Mouse (Mus musculus) small intestine, adult 2 months (tissue): ENCODE results near the gene H2-Q2. TPM values are rescaled to one million over a fixed set of nuclear protein-coding genes. Genes with fewer than 3 reads are reported as not detected.
"Not testable (repeated sequence)": the region's sequence is repeated elsewhere in the genome, so short reads cannot be mapped to it uniquely, and the experiment has no call there.

Experiments used
- H3K27ac ChIP-seq: fragments of 200-500 bp; 2 replicates; pipeline ENCODE4 v1.5.1; 2012; ENCODE audit warnings: low read depth, low read length, control low read depth, inconsistent platforms; ENCODE audit not compliant: insufficient read depth
- H3K27me3 ChIP-seq: fragments of 200-500 bp; 2 replicates; pipeline ENCODE4 v1.6.1; 2012; ENCODE audit warnings: mild to moderate bottlenecking, moderate library complexity, low read length, inconsistent platforms; ENCODE audit not compliant: control insufficient read depth, insufficient read depth
- H3K36me3 ChIP-seq: fragments of 200-500 bp; 2 replicates; pipeline ENCODE4 v1.6.1; 2012; ENCODE audit warnings: mild to moderate bottlenecking, low read length, control low read depth, inconsistent platforms; ENCODE audit not compliant: control insufficient read depth, insufficient read depth
- H3K4me1 ChIP-seq: fragments of 200-500 bp; 2 replicates; pipeline ENCODE4 v1.6.1; 2012; ENCODE audit warnings: low read length, inconsistent platforms, mixed read lengths; ENCODE audit not compliant: control insufficient read depth, insufficient read depth, insufficient read length
- H3K4me3 ChIP-seq: fragments of 200-500 bp; 2 replicates; pipeline ENCODE4 v1.5.1; 2012; ENCODE audit warnings: low read depth, mild to moderate bottlenecking, control low read depth, inconsistent platforms, low read length, moderate library complexity
- CTCF ChIP-seq: fragments of 200-500 bp; IDR thresholded peaks from 2 replicates; pipeline ENCODE4 v1.5.1; 2012; ENCODE audit warnings: low read depth, mild to moderate bottlenecking, control low read depth, inconsistent platforms, low read length, moderate library complexity, mixed read lengths; ENCODE audit not compliant: insufficient replicate concordance, insufficient read length; ENCODE audit errors: extremely low read depth
- POLR2A ChIP-seq: fragments of 200-500 bp; IDR thresholded peaks from 2 replicates; pipeline ENCODE4 v1.6.1; 2012; ENCODE audit warnings: low read depth, mild to moderate bottlenecking, control low read depth, inconsistent platforms, low read length, moderate library complexity
- WGBS: fragments of 180-500 bp; shearing (Covaris S2); methylation state at CpG from one replicate; pipeline ENCODE4 v1.1.7; 2018; 5-methylcytosine and 5-hydroxymethylcytosine counted together
- polyA plus RNA-seq: library from polyadenylated mRNA; depleted of rRNA; stranded (reverse); fragments of >200 nt; gene quantifications from 2 replicates; pipeline ENCODE4 v1.2.3, GENCODE M21; 2012; rRNA removed

Gene H2-Q2
- polyA plus RNA-seq = 554 and 1,052 TPM in 2 replicates

GRCm38 (mm10) chr17:35342071-35342671 lies at the start of gene H2-Q2:
TSS of gene H2-Q2 (plus strand) at chr17:35342242.
- H3K27ac ChIP-seq = peak within 1 kb of the TSS; percentile 73
- no peaks in the 10 kb centered on the region for H3K27me3 ChIP-seq
- WGBS = under 1% methylated on average over 32 of the region's 40 CpGs
- H3K4me3 ChIP-seq = peak within 1 kb of the TSS; percentile 80
- TF ChIP-seq POLR2A (peak; percentile 91), CTCF (no peak)
- peaks cover 8% of the 10 kb centered on the region for H3K36me3 ChIP-seq
- H3K4me1 ChIP-seq = peaks cover 1% of the 10 kb centered on the region; the same call in 1 of the 2 replicates

GRCm38 (mm10) chr17:35295796-35296195 lies 46.2 kb upstream of the H2-Q2 start:
- not testable (repeated sequence) for H3K4me3 ChIP-seq, H3K4me1 ChIP-seq, H3K27ac ChIP-seq, H3K27me3 ChIP-seq, H3K36me3 ChIP-seq
- WGBS = 4% methylated on average over 5 of the region's 5 CpGs
- peak; percentile 78; the same call in 1 of the 2 replicates for TF ChIP-seq CTCF

GRCm38 (mm10) chr17:35300261-35300945 lies 41.6 kb upstream of the H2-Q2 start:
- peaks cover 13% of the 10 kb centered on the region; the same call in 1 of the 2 replicates for H3K4me1 ChIP-seq
- H3K27me3 ChIP-seq, H3K27ac ChIP-seq, H3K36me3 ChIP-seq, H3K4me3 ChIP-seq: not testable (repeated sequence)
- 87% methylated on average over 7 of the region's 7 CpGs for WGBS

- Histone ChIP-seq H3K4me3 (peak overlapping the region; percentile 49), H3K27ac (peak overlapping the region; percentile 92), H3K27me3 (no peaks in the 10 kb centered on the region), H3K4me1 (peaks cover 13% of the 10 kb centered on the region; the same call in 1 of the 2 replicates), H3K36me3 (no peaks in the 10 kb centered on the region)
- 10% methylated on average over 13 of the region's 13 CpGs for WGBS
- TF ChIP-seq CTCF (peak; percentile 98), POLR2A (no peak)
Measured at GRCm38 (mm10) chr17:35301645-35302258, 40.3 kb upstream of the H2-Q2 start.

GRCm38 (mm10) chr17:35303271-35303670 lies 38.8 kb upstream of the H2-Q2 start:
- WGBS = 78% methylated on average over 2 of the region's 2 CpGs
- Histone ChIP-seq H3K27ac (peak overlapping the region; percentile 54), H3K4me1 (peaks cover 13% of the 10 kb centered on the region; the same call in 1 of the 2 replicates), H3K36me3 (no peaks in the 10 kb centered on the region), H3K27me3 (no peaks in the 10 kb centered on the region), H3K4me3 (no peak overlapping the region)
- no peak for TF ChIP-seq CTCF
- no peak for TF ChIP-seq POLR2A

GRCm38 (mm10) chr17:35303756-35304350 lies 38.2 kb upstream of the H2-Q2 start:
- H3K4me3 ChIP-seq = no peak overlapping the region
- 78% methylated on average over 10 of the region's 10 CpGs for WGBS
- H3K27ac ChIP-seq = peak overlapping the region; percentile 92
- H3K4me1 ChIP-seq = peaks cover 13% of the 10 kb centered on the region; the same call in 1 of the 2 replicates
- H3K27me3 ChIP-seq = no peaks in the 10 kb centered on the region
- no peaks in the 10 kb centered on the region for H3K36me3 ChIP-seq
- no peak for TF ChIP-seq POLR2A
- TF ChIP-seq CTCF = no peak

- Histone ChIP-seq H3K4me1 (peaks cover 13% of the 10 kb centered on the region; the same call in 1 of the 2 replicates), H3K27ac (peak overlapping the region; percentile 92), H3K36me3 (no peaks in the 10 kb centered on the region), H3K4me3 (no peak overlapping the region), H3K27me3 (no peaks in the 10 kb centered on the region)
- WGBS = 14% methylated on average over 6 of the region's 6 CpGs
- no peak for TF ChIP-seq CTCF
- no peak for TF ChIP-seq POLR2A
Measured at GRCm38 (mm10) chr17:35304478-35304877, 37.6 kb upstream of the H2-Q2 start.

GRCm38 (mm10) chr17:35304921-35305320 lies 37.1 kb upstream of the H2-Q2 start:
- not testable (repeated sequence) for H3K4me3 ChIP-seq, H3K27me3 ChIP-seq, H3K36me3 ChIP-seq
- peak overlapping the region; percentile 76 for H3K27ac ChIP-seq
- WGBS = 69% methylated on average over 8 of the region's 8 CpGs
- H3K4me1 ChIP-seq = peaks cover 13% of the 10 kb centered on the region; the same call in 1 of the 2 replicates
